Mouse (Mus musculus) left cerebral cortex, adult 11 months (tissue): ENCODE data around the gene Ybx3.
A peak's percentile ranks its signal among the peaks of the same experiment; 100 is the strongest.

Experiments used
- DNase-seq: peaks from one replicate; pipeline ENCODE4 v3.0.0; 2022; ENCODE audit warnings: low spot score

The Ybx3 gene

GRCm38 (mm10) chr6:131383713-131384330 lies 4.5 kb downstream of the Ybx3 start:
- DNase-seq = no peak

- no peak for DNase-seq
Measured at GRCm38 (mm10) chr6:131382984-131383337, 5.3 kb downstream of the Ybx3 start.

- no peak for DNase-seq
Measured at GRCm38 (mm10) chr6:131382232-131382983, 5.9 kb downstream of the Ybx3 start.

- DNase-seq = no peak
Measured at GRCm38 (mm10) chr6:131378858-131379428, 9.3 kb downstream of the Ybx3 start.

GRCm38 (mm10) chr6:131377378-131377777 lies 10.9 kb downstream of the Ybx3 start:
- DNase-seq = no peak

GRCm38 (mm10) chr6:131374594-131375340 lies 13.5 kb downstream of the Ybx3 start:
- DNase-seq = no peak

- no peak for DNase-seq
Measured at GRCm38 (mm10) chr6:131373160-131373559, 15.1 kb downstream of the Ybx3 start.

GRCm38 (mm10) chr6:131370767-131371166 lies 17.5 kb downstream of the Ybx3 start:
- DNase-seq = no peak

- DNase-seq = no peak
Measured at GRCm38 (mm10) chr6:131369866-131370616, 18.2 kb downstream of the Ybx3 start.

GRCm38 (mm10) chr6:131367101-131367500 lies 21.2 kb downstream of the Ybx3 start:
- DNase-seq = peak; percentile 36

- no peak for DNase-seq
Measured at GRCm38 (mm10) chr6:131364353-131364752, 23.9 kb downstream of the Ybx3 start.

GRCm38 (mm10) chr6:131362987-131363765 lies 25.1 kb downstream of the Ybx3 start:
- no peak for DNase-seq

GRCm38 (mm10) chr6:131360693-131361092 lies 27.6 kb downstream of the Ybx3 start:
- no peak for DNase-seq

- no peak for DNase-seq
Measured at GRCm38 (mm10) chr6:131359543-131359942, 28.7 kb downstream of the Ybx3 start.

GRCm38 (mm10) chr6:131354913-131355312 lies 33.4 kb downstream of the Ybx3 start:
- no peak for DNase-seq

- peak; percentile 55 for DNase-seq
Measured at GRCm38 (mm10) chr6:131353352-131353919, 34.8 kb downstream of the Ybx3 start, which contains the start of gene Styk1. Styk1 (minus strand) TSS chr6:131353597.

GRCm38 (mm10) chr6:131347026-131347425 lies 41.2 kb downstream of the Ybx3 start:
- no peak for DNase-seq

- no peak for DNase-seq
Measured at GRCm38 (mm10) chr6:131344346-131344745, 43.9 kb downstream of the Ybx3 start.

- no peak for DNase-seq
Measured at GRCm38 (mm10) chr6:131340082-131340481, 48.2 kb downstream of the Ybx3 start.

- no peak for DNase-seq
Measured at GRCm38 (mm10) chr6:131339309-131339708, 49.0 kb downstream of the Ybx3 start.

- DNase-seq = no peak
Measured at GRCm38 (mm10) chr6:131338787-131339186, 49.5 kb downstream of the Ybx3 start.
